Mouse (Mus musculus): ENCODE results near the gene Ccdc43.
"Not testable (repeated sequence)": the region's sequence is repeated elsewhere in the genome, so short reads cannot be mapped to it uniquely, and the experiment has no call there.

Ccdc43 gene

DNA sequence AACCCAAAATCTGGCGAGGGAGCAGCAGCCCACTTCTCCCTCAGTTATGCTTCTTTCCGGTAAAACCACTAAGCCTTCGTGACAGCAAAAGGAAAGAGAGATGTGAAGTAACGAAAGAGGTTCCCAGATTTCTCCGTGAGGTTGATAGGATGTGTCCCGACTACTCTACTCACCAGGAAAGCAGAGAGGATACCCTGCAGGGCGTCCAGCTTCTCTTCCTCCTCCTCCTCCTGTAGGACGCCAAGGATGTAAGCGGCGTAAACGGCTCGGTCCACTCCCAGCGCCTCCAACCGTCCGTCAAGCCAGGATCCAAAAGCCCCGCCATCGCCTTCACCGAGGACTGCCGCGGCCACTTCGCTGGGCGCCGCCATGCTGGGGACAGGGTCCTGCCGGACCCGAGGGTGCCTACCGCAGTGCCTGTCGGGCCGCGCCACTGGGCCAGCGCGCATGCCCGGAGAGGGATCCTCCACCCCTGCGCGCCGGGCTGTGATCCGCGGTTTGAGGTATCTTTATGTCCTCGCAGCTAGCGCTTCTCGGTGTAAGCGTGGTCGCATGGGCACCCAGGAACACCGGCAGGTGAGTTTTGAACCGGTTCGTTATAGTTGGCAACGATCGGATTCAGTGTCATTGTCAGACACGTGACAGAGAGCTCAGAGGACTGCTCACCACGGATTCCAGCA lies at the start of gene Ccdc43:
Gene Ccdc43, minus strand, starts transcription at position 445 of the 680 bp plus-strand sequence.
- in situ Hi-C loops (cut with MseI, MboI), result no loop called here

DNA sequence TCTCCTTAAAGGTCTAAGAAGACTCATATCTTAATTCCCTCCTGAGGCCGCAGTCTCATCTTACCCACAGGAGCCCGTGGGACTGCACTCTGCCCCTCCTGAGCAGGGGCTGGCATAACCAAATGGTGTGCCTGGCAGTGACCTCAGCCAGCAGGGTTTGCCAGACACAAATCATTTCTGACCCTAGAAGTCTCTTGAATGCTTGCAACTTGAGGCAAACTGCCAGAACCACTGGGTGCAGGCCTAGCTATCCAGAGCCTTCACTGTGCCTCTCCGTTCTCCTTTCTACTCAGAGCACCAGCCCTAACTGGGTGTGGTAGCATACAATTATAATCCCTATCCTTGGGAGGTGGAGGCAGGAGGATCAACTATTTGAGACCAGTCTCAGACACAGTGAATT lies 47.2 kb upstream of the Ccdc43 start:
- in situ Hi-C loops (cut with MseI, MboI), result no loop called here

DNA sequence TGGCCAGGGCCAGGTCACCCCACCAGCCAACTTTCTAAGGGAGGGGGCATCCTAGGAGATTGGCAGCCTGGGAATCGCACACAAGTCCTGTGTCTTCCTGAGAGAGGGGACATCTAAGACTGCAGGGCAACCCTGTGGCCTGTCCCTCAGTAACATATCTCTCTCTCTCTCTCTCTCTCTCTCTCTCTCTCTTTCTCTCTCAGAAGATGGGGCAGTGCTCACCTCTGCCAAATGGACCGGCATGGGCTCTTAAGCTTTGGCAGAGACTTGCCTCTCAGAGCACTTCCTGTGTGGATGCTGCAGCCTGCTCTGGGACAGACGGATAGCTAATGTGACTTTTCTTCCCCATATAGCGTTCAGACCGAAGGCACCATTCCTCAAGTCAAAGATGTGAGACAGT lies 45.3 kb upstream of the Ccdc43 start:
- in situ Hi-C loops (cut with MseI, MboI), result no loop called here

DNA sequence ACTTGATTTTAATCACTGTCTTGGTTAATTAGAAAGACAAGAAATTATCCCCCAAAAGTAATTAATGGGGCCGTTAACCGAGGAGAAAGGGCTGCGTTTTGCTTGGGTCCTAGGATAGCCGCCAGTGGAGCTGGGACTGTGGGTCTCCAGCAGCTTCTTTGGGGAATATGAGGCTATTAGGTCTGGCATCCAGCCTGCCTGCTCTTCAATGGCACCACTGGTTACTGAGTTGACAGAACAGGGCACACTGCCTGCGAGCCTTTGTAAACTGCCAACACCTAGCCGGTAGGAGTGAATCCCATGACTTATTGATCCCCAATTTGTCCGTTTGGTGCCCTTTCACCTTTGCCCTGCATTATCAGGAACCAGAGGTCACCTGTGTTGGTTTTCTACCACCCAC lies 44.5 kb upstream of the Ccdc43 start:
- in situ Hi-C loops (cut with MseI, MboI), result no loop called here

DNA sequence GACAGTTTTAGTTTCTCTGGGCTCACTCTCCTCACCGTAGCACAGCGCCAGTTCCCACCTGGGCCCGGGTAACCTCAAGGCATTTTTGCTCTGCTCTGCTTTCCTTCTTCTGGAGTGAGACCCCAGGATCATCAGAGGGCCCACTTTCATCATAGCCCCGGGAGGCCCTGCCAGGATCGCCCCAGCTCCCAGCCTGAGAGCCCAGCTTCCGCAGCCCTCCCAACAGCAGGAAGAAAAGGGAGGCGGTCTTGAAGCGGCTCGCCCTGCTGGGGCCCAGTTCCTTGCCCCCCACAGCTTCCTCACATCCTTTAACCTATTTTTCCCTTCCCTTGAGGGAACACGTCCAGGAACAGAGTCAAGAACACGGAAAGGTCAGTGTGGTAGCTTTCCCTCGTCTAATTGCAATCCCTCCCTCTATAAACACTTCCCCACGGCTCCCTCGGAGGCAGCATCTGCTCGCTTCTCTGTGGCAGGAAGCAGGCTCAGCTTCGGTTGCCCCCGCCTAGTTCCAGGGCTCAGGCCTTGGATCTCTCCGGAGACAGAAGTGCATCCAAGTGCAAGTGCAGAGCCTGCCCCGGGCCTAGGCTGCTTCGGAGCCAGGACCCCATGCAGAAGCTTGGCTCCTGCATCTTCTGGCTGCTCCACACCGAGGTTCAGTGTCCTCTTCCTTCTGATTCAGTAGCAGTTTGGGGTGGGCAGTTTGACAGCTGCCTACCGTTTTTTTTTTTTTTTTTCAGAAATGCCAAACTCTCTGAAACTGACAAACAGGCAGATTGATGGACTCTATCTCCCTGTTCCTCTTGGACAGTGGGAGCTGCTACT lies 43.8 kb upstream of the Ccdc43 start:
- in situ Hi-C loops (cut with MseI, MboI), result no loop called here

DNA sequence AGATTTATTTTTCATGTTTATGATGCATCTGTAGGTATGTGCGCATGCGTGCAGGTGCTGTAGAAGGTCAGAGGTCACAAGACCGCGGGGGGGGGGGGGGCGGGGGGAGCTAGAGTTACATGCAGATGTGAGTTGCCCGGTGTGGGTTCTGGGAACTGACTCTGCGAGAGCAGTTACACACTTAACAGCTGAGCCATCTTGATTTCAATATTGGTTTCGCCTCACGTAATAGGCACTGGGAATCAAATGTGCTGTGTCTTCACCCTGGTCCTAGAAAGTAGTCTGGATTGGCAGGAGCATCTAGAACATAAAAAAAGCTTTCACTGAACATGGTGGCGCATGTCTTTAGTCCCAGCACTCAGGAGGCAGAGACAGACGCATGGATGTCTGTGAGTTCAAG lies 43.1 kb upstream of the Ccdc43 start:
- in situ Hi-C loops (cut with MseI, MboI), result no loop called here

DNA sequence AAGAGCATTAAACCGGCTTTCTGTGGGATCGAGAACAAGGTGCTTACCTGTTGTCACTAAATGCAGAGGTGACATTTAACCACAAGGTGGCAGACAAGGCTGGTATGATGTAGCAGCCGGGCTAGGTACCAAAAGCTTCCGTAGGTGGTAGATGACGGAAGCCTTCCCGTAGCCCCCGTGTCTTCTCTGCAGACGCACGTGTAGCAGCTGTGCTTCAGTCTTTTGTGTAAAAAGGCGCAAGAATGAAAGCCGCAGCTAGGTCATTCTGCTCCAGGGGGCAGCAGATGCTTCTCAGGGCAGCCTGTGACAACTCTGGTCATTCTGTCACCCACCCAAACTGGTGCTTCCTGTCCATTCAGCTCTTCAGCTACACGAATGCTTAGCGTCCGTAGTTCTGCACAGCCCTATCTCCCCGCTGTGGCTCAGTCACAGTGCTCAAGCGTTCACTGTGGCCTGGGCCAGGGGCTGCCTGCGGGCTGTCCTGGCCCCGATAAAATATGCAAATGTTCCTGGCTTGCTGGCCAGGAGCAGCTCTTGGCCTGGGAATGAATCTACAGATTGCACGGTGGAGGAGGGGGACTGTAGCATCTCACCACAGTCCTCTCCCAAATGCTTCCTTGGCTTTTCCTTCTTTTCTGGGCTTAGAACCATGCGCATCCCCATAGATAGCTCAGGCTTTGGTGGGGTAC lies 41.8 kb upstream of the Ccdc43 start:
- in situ Hi-C loops (cut with MseI, MboI), result no loop called here

DNA sequence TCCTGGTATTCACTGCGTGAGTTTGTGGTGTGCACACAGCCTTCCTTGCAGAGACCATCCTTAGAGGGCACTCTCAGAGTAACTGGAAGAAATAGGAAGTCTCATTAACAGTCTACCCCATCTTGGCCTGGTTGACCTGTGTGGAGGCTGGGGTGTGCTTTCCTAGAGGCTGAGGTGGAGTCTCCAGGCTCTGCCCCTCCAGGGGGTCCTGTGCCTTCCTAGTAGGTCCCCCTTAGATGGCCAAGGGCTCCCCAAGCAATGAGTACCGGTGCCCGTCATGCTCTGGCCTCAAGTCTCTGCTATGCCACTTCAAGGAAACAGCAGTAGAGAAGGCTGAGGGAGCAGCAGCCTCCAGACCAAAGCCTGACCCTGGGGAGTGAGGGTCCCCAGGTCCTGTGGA lies 40.5 kb upstream of the Ccdc43 start:
- in situ Hi-C loops (cut with MseI, MboI), result no loop called here

DNA sequence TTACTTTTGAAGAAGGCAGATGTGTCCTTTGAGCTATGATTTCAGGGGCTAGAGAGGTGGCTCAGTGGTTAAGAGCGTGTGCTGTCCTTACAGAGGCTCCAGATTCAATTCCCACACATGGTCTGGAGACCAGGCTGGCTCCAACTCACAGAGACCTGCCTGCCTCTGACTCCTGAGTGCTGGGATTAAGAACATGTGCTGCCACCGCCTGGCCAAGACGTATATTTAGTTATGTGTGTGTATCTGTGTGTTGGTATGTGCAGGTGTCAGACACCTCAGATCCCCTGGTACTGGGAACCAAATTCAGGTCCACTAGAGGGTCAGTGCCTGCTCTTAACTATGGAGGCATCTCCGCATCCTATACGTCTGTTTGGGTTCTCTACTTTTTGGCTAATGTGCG lies 37.4 kb upstream of the Ccdc43 start:
- in situ Hi-C loops (cut with MseI, MboI), result no loop called here

DNA sequence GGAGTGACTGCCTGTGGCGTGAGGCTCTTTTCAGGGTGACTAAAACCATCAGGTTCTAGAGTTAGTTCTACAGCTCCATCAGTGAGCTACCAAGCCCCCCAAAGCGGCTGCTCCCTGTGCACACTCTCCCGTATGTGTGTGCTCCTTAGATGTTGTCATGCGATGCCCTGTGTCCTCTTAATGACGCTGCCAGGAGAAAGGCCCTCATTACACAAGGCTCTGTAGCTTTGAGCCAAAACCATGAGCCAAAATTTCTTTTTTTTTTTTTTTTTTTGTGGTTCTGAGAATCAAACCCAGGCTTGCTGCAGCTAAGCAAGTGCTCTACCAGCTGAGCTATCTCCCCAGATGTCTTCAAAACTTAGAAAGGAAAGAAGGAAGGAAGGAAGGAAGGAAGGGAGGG lies 35.6 kb upstream of the Ccdc43 start:
- in situ Hi-C loops (cut with MseI, MboI), result no loop called here

DNA sequence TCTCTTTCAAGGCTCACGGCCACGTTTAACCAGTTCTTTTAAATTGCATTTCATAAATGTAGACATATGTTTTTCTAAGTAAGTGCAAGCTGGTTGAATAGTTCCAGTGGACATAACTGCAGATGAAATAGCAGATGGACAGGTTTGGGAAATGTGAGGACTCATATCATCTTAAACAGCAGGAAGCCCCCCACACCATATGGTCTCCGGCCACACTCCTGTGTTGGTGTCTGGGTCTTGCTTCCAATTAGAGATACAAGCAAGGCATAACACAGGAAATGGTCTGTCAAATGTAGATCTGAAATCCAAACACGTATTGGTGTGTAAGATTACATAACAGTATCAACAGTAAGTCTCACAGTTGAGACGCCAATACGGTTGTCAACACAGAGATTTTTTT lies 33.8 kb upstream of the Ccdc43 start:
- in situ Hi-C loops (cut with MseI, MboI), result no loop called here

DNA sequence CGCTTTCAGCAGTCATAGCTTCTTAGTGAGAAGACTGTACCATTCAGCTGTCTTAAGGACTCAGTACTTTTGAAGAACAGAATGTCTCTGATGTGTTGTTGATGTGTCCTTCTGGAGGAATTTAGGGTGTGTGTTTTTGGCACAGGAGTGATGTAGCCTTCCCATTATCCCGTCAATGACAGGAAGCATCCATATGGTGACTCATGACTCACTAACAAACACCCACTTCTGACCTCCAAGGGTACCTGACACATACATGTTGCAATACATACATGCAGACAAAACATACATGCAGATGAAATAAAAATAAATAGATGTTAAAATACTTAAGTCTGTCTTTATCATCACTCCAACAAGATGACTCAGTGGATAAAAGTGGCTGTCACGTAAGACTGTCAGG lies 32.3 kb upstream of the Ccdc43 start:
- in situ Hi-C loops (cut with MseI, MboI), result no loop called here

DNA sequence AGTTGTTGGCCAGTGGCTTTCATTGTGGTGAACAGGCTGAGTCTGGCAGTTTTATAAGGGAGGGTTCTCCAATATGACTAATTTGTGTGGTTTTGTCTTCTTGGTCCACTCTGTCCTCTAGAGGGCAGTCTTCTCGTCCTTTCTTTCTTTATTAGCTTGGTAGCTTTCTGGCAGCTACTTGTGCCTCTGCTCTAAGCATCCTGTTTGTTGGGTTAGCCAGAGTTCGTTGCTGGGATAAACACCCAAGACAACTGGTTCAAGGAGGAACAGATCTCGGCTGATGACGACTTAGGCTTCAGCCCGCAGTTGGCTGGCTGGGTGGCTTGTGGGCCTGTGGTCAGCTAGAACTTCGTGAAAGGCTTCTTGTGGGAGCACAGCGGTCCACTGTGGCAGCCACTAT lies 31.0 kb upstream of the Ccdc43 start:
- in situ Hi-C loops (cut with MseI, MboI), result no loop called here

DNA sequence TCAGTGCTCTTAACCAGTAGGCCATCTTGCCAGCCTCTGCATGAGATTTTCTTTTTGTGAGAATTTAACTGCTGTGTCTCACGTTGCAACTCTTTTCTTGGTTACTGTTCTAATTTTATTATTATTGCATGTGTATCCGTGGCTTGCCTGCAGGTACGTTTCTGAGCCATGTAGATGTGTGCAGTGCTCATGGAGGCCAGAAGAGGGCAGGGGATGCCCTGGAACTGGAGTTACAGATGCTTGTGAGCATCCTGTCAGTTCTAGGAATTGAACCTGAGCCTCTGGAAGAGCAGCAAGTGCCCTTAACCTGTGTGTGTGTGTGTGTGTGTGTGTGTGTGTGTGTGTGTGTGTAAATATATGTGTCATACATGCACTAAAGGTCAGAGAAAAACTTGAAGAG lies 28.0 kb upstream of the Ccdc43 start:
- in situ Hi-C loops (cut with MseI, MboI), result no loop called here

DNA sequence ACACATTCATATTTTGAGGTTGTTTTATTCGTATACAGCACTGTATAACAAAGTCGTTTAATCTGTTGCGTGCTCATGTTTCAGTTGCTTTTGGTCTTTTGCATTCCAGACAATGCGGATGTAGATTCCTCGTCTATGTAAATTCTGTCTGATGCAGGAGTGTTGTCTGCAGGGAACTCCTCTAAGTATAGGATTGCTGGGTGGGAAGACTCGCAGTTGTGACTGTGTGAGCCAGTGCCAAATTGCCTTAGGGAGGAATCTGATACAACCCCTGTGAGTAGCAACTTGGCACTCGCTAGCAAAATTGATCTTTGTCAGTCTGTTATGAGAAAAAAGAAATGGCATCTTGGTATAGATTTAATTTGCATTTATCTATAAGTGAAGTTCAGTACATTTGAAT lies 18.6 kb upstream of the Ccdc43 start:
- in situ Hi-C loops (cut with MseI, MboI), result no loop called here

DNA sequence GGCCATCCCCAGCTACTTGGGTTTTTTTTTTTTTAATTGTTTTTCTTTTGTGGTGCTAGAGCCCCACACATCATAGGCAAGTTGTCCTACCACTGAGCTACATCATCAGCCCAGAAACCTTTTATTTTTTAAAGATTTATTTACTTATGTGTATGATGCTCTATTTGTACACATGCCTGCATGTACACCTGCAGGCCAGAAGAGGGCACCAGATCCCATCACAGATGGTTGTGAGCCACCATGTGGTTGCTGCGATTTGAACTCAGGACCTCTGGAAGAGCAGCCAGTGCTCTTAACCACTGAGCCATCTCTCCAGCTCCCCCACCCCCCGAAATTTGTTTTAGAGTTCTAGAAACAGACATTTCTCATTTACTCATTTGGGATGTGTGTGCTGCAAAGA lies 17.0 kb upstream of the Ccdc43 start:
- in situ Hi-C loops (cut with MseI, MboI), result not testable (repeated sequence)

DNA sequence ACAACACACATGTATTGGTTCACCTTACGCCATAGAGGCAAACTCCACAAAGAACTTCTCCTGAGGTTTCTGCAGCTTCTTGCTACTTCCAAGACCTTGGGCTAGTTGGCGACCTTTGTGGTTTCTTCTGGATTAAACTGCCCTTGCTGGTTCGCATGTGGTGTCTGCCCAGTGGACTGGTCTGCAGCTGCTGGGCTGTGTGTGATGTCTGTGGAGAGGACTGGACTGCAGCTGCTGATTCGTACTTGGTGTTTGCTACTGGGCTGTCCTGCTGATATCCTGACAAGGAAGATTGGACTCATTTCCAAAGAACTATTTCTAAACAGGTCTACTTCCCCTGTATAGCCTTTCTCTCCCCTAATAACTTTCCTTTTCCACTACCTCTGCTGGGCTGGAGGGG lies 14.8 kb upstream of the Ccdc43 start:
- in situ Hi-C loops (cut with MseI, MboI), result no loop called here

DNA sequence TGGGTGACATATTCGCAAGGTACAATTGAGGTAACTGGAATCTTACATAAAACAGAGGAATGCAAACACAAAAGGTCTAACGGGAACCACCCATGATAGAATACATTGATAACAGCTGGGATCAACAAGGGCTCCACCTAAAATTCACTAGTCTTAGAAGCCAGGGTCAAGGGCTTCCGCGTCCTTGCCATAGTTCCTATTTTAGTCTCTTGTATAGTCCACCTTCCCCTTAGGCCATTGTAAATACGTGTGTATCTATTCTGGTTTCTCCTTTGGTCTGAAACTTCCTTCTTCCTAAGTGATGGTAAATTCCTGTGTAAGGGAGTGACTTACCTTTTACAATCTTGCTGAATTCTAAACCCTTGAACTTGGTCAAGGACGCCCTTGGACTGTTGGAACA lies 4.6 kb upstream of the Ccdc43 start:
- in situ Hi-C loops (cut with MseI, MboI), result not testable (repeated sequence)

DNA sequence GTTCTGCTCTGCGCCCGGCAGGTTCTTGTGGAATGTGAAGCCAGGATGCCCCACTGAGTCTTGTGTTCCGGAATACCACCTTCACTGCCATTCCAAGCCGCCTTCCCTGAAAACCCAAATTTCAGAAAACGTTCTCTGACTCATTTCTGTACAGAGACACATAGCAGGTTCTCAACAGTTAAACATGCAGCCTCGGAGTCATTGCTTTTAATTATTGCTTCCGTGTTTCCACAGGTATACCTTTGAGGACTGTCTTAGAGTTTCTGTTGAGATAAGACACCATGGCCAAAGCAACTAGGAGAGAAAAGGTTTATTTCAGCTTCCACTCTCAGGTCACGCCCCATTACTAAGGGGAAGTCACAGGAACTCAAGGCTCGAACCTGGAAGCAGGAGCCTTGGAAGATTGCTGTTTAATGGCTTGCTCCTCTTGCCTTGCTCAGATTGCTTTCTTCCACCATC lies 465 bp upstream of the Ccdc43 start:
- in situ Hi-C loops (cut with MseI, MboI), result no loop called here

DNA sequence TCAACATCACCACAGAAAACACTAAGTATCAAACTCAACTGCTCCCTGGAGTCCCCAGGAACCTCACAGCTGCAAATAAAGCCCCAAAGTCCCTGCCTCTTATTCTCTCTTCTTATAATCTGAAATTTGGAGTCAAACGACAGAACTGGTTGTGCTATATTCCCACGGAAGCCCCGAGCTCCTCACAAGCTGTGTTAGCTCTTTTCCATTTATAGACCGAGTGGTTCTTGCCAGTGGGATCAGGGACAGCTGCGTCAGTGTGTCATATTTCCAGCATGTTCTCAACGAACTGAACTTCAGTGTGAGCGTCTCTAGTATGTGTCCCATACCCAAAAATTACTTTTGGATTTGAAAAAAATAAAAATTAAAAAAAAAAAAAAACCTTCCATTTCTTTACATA lies 2.3 kb downstream of the Ccdc43 start:
- in situ Hi-C loops (cut with MseI, MboI), result no loop called here

DNA sequence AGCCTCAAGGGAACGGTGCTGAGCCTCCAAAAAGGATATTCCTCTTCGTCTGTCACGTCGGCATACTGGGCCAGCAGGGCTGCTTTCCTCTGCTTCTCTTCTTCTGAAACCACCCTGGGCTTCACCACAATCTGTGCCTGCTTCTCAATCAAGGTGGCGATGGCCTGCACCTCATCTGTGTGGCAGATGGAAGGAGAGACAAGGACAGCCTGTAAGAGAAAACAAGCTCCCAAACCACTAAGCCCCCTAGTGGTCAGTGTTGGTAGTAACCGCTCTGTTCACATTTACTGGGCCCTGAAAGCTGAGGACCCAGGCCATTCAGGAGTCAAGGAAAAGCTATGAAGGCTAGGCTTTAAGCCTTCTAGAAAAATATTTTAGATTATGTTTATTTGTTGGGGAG lies 7.4 kb downstream of the Ccdc43 start:
- in situ Hi-C loops (cut with MseI, MboI), result no loop called here

DNA sequence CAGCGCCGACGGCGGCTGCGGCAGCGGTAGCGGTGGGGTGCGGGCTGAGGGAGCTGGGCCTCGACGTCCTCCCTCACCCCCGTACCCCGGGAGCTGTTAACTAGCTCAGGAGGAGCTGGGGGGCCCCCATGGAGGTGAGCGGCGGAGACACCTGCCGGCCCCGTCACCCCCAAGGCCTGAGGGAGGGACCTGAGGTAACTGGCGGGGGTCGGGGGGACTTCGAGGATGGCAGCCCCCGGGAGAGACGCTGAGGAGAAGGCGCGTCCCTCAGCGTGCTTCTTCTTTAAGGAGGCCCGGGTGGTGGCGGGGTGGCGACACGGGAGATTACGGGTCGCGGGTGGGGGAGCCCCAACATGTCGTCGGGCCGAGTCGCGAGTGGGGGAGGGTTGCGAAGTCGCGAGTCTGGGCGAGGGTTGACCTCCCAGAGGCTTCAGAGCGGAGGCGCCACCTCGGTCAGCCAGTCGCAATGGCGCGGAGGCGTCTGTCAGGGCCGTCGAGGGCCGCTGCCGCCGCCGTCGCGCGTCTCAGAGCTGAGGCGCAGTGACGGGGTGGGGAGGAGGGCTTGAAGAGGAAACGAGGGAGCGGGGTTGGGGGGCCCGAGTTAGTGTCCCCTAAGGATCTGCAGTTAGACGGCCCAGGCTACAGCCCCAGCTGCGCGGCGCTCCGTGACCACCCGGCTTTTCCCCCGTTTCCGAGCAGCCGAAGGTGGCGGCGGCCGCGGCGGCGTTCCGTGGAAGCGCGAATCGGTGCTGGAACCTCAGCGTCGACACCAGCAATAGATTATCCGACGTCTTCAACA lies 31.7 kb downstream of the Ccdc43 start:
- in situ Hi-C loops (cut with MseI, MboI), result no loop called here

Data from mouse trophoblast stem cell (cell line).